Mouse (Mus musculus): ENCODE data around the gene Gnai2. TPM values are rescaled to one million over a fixed set of nuclear protein-coding genes. Genes with fewer than 3 reads are reported as not detected.
"Not testable (repeated sequence)": the region's sequence is repeated elsewhere in the genome, so short reads cannot be mapped to it uniquely, and the experiment has no call there.

Gnai2 gene
- polyA plus RNA-seq, 1 experiment, result 366 TPM

- Histone ChIP-seq H3K27me3 (replicated peaks; ENCODE audit: control insufficient read depth, insufficient read depth, low read length) (no peaks in the 10 kb centered on the region), H3K36me3 (ENCODE audit: control insufficient read depth, insufficient read depth, low read length) (no peaks in the 10 kb centered on the region; the same call in 1 of the 2 replicates), H3K4me1 (ENCODE audit: control insufficient read depth, insufficient read depth, low read length) (peaks cover 40% of the 10 kb centered on the region; the same call in 1 of the 2 replicates), H3K4me3 (ENCODE audit: insufficient read depth, low read depth, low read length) (peak within 1 kb of the TSS; percentile 81), H3K27ac (ENCODE audit: insufficient read depth, low read depth, low read length) (peak within 1 kb of the TSS; percentile 99)
- 19% methylated on average over 18 of the region's 18 CpGs for whole genome bisulfite sequencing
- DNase-seq, result peak; percentile 94
- TF ChIP-seq CTCF (conservative IDR thresholded peaks at IDR 0.05; ENCODE audit: insufficient read depth, insufficient read length, low read depth, low read length) (no peak), POLR2A (IDR thresholded peaks at IDR 0.05; ENCODE audit: low read depth, low read length) (peak; percentile 87)
Observed at GRCm38 (mm10) chr9:107567702-107568319, 67.4 kb downstream of the Gnai2 start, which contains the start of gene Hyal2. Hyal2 (plus strand) TSS chr9:107567945.

- peak; percentile 24; the same call in 1 of the 2 replicates for TF ChIP-seq CTCF (conservative IDR thresholded peaks at IDR 0.05; ENCODE audit: insufficient read depth, insufficient read length, low read depth, low read length)
- no peak for TF ChIP-seq POLR2A (IDR thresholded peaks at IDR 0.05; ENCODE audit: low read depth, low read length)
- H3K27me3 ChIP-seq (replicated peaks; ENCODE audit: control insufficient read depth, insufficient read depth, low read length), result no peaks in the 10 kb centered on the region
- peaks cover 37% of the 10 kb centered on the region; the same call in 1 of the 2 replicates for H3K4me1 ChIP-seq (ENCODE audit: control insufficient read depth, insufficient read depth, low read length)
- H3K27ac ChIP-seq (ENCODE audit: insufficient read depth, low read depth, low read length), result peak overlapping the region; percentile 99
- 21% methylated on average over 3 of the region's 3 CpGs for WGBS
- peak; percentile 89 for DNase-seq
- H3K4me3 ChIP-seq (ENCODE audit: insufficient read depth, low read depth, low read length), result peak overlapping the region; percentile 81
- no peaks in the 10 kb centered on the region for H3K36me3 ChIP-seq (ENCODE audit: control insufficient read depth, insufficient read depth, low read length)
Observed at GRCm38 (mm10) chr9:107566855-107567254, 68.3 kb downstream of the Gnai2 start.

- Histone ChIP-seq H3K4me1 (ENCODE audit: control insufficient read depth, insufficient read depth, low read length) (peaks cover 32% of the 10 kb centered on the region; the same call in 1 of the 2 replicates), H3K36me3 (ENCODE audit: control insufficient read depth, insufficient read depth, low read length) (0 out of 2 replicates have a peak, but pooled peaks cover 1% of the 10 kb centered on the region), H3K27me3 (replicated peaks; ENCODE audit: control insufficient read depth, insufficient read depth, low read length) (no peaks in the 10 kb centered on the region), H3K4me3 (ENCODE audit: insufficient read depth, low read depth, low read length) (peak overlapping the region; percentile 81; the same call in 1 of the 2 replicates), H3K27ac (ENCODE audit: insufficient read depth, low read depth, low read length) (peak overlapping the region; percentile 99)
- TF ChIP-seq POLR2A (IDR thresholded peaks at IDR 0.05; ENCODE audit: low read depth, low read length) (no peak), CTCF (conservative IDR thresholded peaks at IDR 0.05; ENCODE audit: insufficient read depth, insufficient read length, low read depth, low read length) (peak; percentile 89)
- DNase-seq, result peak; percentile 95
- WGBS, result 29% methylated on average over 15 of the region's 15 CpGs
Observed at GRCm38 (mm10) chr9:107566041-107566709, 69.0 kb downstream of the Gnai2 start.

- Histone ChIP-seq H3K4me1 (ENCODE audit: control insufficient read depth, insufficient read depth, low read length) (peaks cover 25% of the 10 kb centered on the region; the same call in 1 of the 2 replicates), H3K27ac (ENCODE audit: insufficient read depth, low read depth, low read length) (peak overlapping the region; percentile 32; the same call in 1 of the 2 replicates), H3K4me3 (ENCODE audit: insufficient read depth, low read depth, low read length) (peak overlapping the region; percentile 30; the same call in 1 of the 2 replicates)
- not testable (repeated sequence) for H3K27me3 ChIP-seq (replicated peaks; ENCODE audit: control insufficient read depth, insufficient read depth, low read length); DNase-seq; H3K36me3 ChIP-seq (ENCODE audit: control insufficient read depth, insufficient read depth, low read length)
- 51% methylated on average over 5 of the region's 5 CpGs for WGBS
Observed at GRCm38 (mm10) chr9:107565556-107565955, 69.6 kb downstream of the Gnai2 start.

Other genes with a start within 250 kb of the Gnai2 start
- 0.48 and 0.62 TPM in 2 replicates for gene Cacna2d2, start 235.8 kb downstream of the Gnai2 start, polyA plus RNA-seq (2012; rRNA removed)
- 52.1 and 63.6 TPM in 2 replicates for gene Tmem115, start 101.4 kb downstream of the Gnai2 start, polyA plus RNA-seq (2012; rRNA removed)
- 62.6 and 77.4 TPM in 2 replicates for gene Cyb561d2, start 93.2 kb downstream of the Gnai2 start, polyA plus RNA-seq (2012; rRNA removed)
- 61.5 and 62.6 TPM in 2 replicates for gene Nprl2, start 93.1 kb downstream of the Gnai2 start, polyA plus RNA-seq (2012; rRNA removed)
- gene Zmynd10, start 88.1 kb downstream of the Gnai2 start, polyA plus RNA-seq (2012; rRNA removed), result 52.6 and 52.9 TPM in 2 replicates
- gene Rassf1, start 83.8 kb downstream of the Gnai2 start, polyA plus RNA-seq (2012; rRNA removed), result 23.0 and 24.0 TPM in 2 replicates
- 82.5 and 93.8 TPM in 2 replicates for gene Tusc2, start 72.1 kb downstream of the Gnai2 start, polyA plus RNA-seq (2012; rRNA removed)
- 103 and 155 TPM in 2 replicates for gene Hyal2, start 67.4 kb downstream of the Gnai2 start, polyA plus RNA-seq (2012; rRNA removed)
- 8.1 and 9.4 TPM in 2 replicates for gene Hyal1, start 58.4 kb downstream of the Gnai2 start, polyA plus RNA-seq (2012; rRNA removed)
- gene Naa80, start 56.5 kb downstream of the Gnai2 start, polyA plus RNA-seq (2012; rRNA removed), result 43.0 and 62.8 TPM in 2 replicates
- 1.6 and 2.1 TPM in 2 replicates for gene Hyal3, start 54.5 kb downstream of the Gnai2 start, polyA plus RNA-seq (2012; rRNA removed)
- gene Ifrd2, start 47.7 kb downstream of the Gnai2 start, polyA plus RNA-seq (2012; rRNA removed), result 50.5 and 57.8 TPM in 2 replicates
- 63.3 and 78.8 TPM in 2 replicates for gene Sema3b, start 26.1 kb downstream of the Gnai2 start, polyA plus RNA-seq (2012; rRNA removed)
- 77.9 and 139 TPM in 2 replicates for gene Slc38a3, start 34.2 kb upstream of the Gnai2 start, polyA plus RNA-seq (2012; rRNA removed)
- 0.09 and 0.22 TPM in 2 replicates for gene Gnat1, start 44.3 kb upstream of the Gnai2 start, polyA plus RNA-seq (2012; rRNA removed)
- 39.1 and 45.5 TPM in 2 replicates for gene Sema3f, start 75.1 kb upstream of the Gnai2 start, polyA plus RNA-seq (2012; rRNA removed)
- 43.8 and 51.5 TPM in 2 replicates for gene Rbm5, start 135.6 kb upstream of the Gnai2 start, polyA plus RNA-seq (2012; rRNA removed)
- gene Rbm6, start 237.9 kb upstream of the Gnai2 start, polyA plus RNA-seq (2012; rRNA removed), result 13.0 and 14.2 TPM in 2 replicates